Mouse (Mus musculus) neutrophil, adult 5-6 weeks (primary cell): ENCODE data around the gene Pphln1. TPM values are rescaled to one million over a fixed set of nuclear protein-coding genes. Genes with fewer than 3 reads are reported as not detected.
A peak's percentile ranks its signal among the peaks of the same experiment; 100 is the strongest.

Experiments used
- ATAC-seq: fragments of 151-379, 151-347 bp; 2 replicates; pipeline ENCODE4 v1.8.0; 2017; ENCODE audit warnings: mild to moderate bottlenecking, moderate TSS enrichment; ENCODE audit not compliant: insufficient number of reproducible peaks, poor library complexity, low FRiP score, severe bottlenecking; ENCODE audit errors: extremely low read depth
- total RNA-seq: library from RNA; stranded (forward); fragments of 200-1000 nt; gene quantifications from 2 replicates; pipeline ENCODE4 v1.2.3, GENCODE M21; 2017

The Pphln1 gene
- total RNA-seq, 1 experiment from 2014 or later, result 33.2 TPM

DNA sequence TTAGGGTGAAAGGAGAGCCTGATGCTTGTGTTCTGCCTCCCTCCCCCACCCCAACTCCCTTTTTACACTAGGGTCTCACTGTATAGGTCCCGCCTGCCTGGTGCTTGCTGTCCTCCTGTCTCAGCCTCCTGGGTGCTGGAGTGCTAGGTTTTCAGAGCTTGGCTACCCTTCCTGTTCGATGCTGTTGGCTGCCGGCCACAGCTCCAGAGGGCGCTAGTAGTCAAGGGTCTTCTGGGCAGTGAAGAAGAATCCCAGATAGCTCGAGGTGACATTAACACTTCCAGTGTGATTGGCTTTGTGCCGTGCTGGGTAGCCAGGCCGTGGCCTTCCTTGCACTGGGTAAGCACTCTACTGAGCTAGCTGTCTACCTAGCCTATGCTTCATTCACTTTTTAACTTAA is 22.4 kb downstream of the Pphln1 start:
- no peak for ATAC-seq

DNA sequence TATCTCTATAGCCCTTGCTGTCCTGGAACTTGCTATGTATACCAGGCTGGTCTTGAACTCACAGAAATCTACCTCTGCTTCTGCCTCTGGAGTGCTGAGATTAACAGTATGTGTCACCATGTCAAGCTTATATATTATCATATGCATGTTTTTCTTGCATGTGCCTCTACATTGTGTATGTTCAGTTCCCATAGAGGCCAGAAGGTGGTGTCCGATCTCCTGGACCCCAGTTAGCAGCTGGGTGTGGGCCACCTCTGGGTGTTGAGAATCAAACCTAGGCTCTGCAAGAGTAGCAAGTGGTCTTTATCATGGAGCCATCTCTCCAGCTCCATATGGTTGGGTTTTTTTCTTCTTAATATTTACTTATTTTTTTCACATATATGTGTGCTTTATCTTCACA is 24.4 kb downstream of the Pphln1 start:
- no peak for ATAC-seq

DNA sequence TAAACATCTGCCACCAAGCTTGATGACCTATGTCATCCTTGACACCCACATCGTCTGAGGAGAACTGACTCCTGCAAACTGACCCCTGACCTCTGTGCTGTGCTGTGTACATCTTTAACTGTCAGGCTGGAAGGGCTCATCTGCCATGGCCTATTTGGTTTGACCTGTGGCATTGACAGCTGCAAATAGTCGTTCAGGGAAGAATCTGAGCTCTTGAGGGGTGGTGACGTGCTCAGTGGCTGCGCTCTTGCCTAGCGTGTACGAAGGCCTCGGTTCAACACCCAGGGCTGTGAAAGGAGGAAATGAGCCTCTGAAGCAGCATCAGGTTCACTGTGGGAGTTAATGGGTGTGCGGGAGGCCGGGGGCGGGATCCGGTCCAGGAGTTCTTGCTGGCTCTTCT is 35.7 kb downstream of the Pphln1 start:
- ATAC-seq, result peak; percentile 32; the same call in 1 of the 2 replicates

DNA sequence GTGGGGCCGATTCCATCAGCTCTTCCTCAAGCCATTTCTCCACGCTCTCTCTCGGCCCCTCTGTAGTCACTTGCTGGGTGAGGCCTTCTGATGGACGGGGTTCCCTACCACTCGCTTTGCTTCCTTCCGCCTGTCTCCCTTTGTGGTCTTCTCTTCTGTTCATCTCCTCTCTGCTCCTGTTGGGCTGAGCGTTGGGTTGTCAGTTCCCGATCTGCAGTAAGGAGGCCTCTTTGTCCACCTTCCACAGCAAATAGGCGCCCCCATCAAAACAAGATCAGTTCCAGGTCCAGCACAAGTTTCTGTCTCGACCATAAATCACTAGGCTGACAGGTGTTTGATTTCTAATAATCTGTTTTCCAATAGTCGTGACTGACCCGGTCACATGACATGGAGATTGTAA is 37.8 kb downstream of the Pphln1 start:
- ATAC-seq, result no peak

DNA sequence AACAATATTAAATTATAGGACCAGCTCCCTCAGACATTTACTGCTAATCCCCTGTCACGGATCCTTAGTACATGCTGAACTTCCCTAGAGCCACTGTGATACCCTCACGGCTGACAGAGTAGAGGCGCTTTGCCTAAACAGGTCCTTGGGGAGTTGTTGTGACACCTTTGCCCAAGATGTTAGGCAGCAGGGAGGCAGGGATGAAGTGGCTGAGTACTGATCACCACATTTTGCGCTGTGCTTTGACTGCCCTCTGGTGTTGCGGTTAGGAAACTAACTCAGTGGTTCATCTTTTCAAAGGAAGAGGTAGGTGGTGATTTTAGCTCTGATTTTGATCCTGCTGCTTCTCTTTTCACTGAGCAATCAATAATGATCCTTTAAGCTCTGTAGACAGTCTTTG is 40.5 kb downstream of the Pphln1 start:
- ATAC-seq, result peak; percentile 76; the same call in 1 of the 2 replicates

DNA sequence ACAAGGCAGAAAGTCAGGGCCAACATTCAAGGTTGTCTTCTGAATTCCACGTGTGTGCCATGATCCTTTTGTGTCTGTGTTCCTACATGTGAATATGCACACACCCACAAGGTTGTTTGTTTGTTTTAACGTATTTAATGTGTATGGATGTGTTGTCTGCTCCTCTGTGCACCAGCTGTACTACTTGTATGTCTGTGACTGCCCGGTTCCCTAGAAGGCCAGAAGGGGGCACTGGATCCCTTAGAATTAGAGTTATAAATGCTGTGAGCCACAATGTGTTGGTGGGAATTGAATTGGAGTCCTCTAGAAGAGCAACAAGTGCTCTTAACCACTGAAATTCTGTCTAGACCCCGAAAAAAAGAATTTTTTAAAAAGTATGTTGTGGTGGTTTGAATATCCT is 44.1 kb downstream of the Pphln1 start:
- no peak for ATAC-seq

DNA sequence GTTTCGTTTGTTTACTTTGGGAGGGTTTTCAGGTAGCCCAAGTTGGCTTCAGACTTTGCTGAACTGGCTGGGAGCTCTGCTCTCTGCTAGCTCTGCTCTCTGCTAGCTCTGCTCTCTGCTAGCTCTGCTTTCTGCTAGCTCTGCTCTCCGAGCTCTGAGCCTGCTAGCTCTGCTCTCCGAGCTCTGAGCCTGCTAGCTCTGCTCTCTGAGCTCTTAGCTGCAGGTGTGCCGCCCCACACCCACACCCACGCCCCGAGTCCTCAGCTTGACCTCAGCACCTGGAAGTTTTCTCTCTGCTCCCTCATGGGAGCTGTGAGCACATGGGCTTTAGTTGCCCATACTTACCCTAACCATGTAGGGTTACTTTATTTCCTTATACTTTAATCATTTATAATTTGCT is 45.5 kb downstream of the Pphln1 start:
- ATAC-seq, result no peak

DNA sequence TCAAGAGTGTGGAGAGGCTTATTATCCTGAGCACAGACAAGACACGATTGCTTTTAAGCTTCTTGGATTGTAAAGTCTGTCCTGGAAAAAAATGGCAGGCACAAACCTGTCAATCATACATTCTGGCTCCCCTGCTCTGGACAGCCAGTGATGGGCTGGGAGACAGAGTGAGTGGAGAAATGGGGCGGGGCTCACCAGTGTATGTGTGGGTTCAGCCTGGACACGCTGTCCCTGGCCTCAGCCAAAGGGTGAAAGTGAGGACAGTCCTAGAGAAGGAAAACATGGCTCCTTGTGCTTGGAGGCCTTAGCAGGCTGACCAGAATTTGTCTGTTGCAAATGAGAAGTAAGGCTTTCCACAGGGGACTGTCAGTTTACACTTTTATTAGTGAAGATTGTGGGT is 50.7 kb downstream of the Pphln1 start:
- no peak for ATAC-seq

DNA sequence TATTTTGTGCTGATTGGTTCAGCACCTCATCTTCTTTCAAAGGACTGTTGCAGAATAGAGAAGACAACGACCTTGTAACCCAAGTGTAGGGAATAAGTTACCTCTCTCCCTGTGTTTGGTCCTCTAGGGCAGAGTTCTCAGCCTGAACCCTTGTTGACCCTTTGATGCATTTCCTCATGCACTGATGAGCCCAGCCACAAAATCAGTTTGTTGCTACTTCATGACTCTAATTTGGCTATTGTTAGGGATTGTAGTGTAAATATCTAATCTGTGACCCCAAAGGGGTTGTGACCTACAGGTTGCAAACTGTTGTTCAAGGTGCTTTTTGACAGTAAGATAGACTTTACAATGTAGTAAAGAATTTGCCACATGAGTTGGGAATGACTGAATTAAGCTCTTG is 55.1 kb downstream of the Pphln1 start:
- ATAC-seq, result no peak

DNA sequence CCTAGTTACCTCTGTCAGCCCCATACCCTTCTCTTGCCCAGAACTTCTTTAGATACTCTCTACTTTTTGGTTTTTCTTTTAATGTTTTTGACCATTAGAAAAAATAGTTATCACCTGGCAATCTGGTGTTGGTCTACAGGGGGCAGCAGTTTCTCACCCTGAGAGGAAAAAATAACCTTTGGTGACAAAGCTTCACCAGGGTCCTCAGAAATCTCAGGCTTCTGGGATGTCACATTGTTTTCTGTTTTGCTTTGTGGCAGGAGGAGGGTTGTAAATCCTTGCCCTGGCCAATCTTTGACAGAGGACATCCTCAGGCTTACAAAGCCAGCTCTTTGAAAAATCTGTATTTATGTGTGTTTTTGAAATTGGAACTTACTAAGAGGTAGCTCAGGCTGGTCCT is 57.9 kb downstream of the Pphln1 start:
- ATAC-seq, result no peak

DNA sequence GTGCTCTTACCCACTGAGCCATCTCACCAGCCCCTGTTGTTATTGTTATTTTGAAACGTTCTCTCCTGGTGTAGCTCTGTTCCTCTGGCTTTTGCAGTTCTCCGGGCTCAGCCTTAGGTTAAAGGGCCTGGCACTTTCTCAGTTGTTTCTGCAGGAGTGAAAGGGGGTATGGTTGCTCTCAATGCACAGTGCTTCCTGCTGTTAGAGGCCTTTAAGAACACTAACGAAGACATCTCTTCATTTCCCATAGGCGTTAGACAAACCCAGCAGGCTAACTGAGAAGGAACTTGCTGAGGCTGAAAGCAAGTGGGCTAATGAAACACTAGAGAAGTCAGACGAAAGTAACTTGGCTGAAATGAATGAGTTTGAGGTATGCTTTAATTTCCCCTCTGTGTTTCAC is 61.3 kb downstream of the Pphln1 start:
- ATAC-seq, result no peak

DNA sequence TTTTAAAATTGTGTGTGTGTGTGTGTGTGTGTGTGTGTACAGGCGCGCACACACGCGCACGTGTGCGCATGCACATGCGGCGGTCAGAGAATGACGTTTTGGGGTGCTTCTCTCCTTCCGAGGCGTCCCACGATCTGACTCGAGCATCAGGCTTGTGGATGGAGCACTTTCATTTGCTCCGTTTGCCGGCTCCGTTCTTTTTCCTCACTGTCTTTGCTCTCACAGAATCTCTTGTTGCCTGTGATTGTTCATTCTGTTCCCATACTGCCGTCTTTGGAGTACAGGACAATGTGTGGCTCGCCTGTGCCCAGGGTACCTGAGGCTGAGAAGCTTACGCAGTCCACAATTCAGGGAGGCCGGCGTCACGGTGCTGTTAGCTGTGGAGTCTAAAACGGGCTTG is 62.9 kb downstream of the Pphln1 start:
- no peak for ATAC-seq

DNA sequence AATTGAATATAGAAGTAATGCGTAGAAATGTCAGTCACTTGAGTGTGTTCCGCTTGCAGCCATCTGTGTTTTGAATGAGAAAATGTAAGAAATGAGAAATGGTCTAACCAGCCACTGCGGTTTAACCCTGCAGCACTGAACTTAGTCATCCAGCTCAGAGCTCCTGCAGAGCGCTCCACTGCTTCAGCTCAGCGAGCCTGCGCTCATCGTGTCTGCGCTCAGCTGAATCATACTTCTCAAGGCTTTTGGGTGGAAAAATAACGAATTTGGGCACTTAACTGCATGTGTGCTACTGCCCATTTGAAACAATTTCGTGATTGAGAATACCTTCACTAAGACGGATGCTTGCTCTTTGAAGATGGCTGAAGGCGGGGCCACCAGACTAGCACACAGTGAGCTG is 73.5 kb downstream of the Pphln1 start:
- ATAC-seq, result no peak

DNA sequence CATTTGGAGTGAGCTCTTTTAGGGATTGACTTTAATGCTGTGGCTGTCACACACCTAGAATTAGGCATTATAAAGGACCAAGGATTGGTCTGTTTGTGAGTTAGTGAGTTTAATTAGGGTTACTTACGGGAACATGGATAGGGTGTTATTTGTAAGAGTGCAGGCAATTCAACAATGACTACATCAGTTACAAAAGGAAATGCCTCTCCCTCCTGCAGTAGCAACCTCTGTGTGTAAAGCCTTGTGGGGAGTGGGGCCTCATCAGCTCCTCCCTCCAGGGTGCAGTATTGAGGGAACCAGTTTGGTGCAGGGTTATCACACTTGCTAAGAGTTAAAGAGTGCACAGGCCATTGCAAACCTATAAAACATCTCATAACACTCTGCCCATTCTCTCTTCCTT is 73.9 kb downstream of the Pphln1 start:
- no peak for ATAC-seq

DNA sequence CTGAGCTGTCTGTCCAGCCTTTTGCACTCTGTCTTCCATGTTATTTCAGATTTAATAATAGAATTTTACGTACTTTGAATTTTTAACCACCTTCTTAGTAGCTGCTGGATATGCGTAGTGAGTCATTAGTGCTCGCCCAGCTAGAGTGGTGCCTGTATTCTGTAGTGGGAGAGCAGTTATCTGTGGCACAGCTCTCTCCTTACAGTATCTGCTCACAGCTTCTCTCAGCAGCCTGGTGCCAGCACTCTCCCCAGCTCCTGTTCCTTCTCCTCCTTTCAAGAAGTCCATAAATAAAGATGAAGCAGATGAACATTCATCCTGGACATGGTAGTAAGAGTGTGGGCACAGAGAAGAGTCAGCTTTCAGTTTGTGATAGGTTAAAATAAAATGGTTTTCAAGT is 76.1 kb downstream of the Pphln1 start:
- no peak for ATAC-seq

DNA sequence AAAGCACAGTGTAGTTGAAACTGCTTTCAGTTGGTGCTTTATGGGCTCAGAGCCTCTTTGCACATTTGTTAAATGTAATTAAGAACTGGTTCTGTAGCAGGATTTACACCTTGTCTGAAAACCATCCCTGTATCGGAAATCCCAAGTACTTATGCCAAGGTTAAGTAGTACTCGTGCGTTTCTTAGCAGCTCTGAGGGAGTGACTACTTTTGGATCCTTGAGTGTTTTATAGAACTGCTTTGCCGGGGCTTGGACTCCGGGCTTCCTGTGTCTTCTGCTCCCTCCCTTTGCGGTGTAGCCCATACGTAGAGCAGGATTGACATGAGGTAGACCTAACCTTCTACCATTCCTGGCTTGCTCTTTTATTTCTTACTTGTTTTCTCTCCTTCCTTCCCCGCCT is 77.5 kb downstream of the Pphln1 start:
- ATAC-seq, result no peak

DNA sequence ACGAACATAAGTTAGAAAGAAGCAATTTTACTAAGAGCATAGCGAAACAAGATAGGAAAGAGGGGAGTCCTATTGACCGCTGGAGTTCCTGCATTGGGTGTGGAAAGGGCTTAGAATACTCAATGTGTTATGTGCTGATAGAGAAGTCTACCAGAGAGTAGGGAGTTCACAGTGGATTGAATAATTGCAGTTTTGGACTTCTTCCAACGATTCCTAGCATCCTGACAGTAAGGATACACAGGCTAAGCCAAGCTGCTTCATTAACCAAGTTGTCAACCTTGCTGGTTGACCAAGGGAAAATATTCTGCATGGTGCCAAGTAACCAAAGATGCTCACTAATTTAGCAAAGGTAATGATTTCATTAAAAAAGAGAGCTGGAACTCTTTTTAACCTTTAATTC is 79.6 kb downstream of the Pphln1 start:
- no peak for ATAC-seq

DNA sequence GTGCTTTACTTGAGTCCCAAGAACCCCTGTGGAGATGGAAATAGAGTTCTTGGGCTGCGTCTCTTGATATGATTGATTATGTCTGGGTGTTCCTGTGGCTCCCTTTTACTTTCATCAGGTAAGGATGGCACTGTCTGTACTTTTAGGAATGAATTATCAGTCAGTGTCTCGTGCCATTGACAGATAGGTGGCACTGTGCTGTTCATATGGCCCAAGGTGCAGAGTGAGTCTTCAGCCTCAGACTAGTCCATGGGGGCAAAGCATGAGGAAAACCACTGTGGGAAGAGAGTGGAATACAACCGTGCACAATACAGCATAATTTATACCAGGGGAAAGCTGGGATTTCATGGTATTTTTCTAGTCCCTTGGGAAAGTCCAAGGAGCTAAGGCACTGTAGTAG is 80.5 kb downstream of the Pphln1 start:
- ATAC-seq, result no peak

DNA sequence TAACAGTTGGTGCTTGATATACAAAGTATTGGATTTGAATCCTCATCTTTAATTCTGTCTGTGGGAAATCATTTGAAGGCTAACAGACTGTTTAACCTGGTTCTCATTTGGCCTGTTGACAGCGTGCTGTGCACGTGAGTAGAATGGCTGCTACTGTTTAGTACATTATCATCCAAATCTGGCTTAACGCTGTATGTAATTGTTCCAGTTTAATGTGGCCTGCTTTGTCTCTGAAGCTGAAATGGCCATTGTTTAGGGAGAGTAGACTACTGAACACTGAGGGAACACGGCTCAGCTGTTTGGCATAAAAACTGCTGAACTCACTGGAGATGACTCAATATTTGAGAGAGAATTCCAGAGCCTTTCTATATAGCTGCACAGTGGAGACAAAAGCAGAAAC is 81.3 kb downstream of the Pphln1 start:
- ATAC-seq, result no peak

DNA sequence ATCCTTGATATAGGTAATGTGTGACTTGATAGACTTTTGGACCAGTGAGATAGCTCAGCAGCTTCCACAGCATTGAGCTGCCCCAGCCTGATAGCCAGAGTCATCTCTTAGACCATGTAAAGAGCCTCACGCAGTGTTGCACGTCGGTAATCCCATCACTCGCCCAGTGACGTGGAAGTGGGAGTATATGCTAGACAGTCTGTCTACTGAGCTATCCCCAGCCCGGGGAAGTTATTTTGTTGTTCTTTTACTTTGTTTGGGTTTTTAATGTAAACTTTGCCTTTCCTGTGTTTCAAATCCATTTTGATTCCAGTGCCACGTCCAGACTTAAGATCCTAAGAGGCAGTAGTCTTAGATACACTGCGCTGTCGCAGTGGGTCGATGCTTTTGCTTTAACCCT is 83.0 kb downstream of the Pphln1 start:
- ATAC-seq, result no peak

DNA sequence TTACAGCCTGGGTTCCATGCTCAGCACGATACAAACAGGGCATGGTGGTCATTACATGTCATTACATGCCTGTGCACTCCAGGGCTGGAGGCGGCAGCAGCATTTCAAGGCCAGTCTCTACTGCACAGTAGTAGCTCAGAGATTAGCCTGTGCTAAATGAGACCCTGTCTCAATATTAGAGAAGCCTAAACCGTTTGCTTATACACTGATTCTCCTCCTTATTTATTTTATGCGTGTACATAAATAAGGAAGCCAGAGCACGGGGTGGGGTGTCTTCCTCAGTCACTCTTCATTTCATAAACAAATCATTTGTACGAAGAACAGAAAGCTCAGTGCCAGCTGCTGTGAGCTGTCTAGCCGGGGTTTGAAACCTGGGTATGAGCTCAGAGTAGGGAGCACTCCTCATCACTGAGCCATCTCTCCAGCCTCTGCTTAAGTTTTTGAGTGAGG is 86.1 kb downstream of the Pphln1 start:
- ATAC-seq, result no peak

DNA sequence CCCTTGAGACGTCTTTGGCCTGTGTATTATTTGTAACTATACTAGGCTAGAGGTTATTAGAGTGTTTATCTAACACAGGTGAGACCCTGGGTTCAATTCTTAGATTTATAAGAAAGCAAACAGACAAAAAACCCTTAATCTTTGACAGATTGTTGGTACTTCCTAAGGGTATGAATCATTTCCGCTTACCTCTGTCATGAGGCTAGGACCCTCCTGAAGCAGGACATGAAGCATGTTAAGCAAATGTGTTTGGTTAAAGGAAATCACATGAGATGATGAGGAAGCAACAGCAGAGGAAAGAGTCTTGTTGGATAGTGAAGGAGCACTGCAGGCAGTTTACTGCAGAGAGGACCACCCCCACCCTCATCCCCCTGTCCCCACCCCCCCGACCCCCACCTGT is 87.1 kb downstream of the Pphln1 start:
- ATAC-seq, result no peak
